Comparison of ENCODE assay signal across 8 mouse cellular contexts in the genomic region with DNA sequence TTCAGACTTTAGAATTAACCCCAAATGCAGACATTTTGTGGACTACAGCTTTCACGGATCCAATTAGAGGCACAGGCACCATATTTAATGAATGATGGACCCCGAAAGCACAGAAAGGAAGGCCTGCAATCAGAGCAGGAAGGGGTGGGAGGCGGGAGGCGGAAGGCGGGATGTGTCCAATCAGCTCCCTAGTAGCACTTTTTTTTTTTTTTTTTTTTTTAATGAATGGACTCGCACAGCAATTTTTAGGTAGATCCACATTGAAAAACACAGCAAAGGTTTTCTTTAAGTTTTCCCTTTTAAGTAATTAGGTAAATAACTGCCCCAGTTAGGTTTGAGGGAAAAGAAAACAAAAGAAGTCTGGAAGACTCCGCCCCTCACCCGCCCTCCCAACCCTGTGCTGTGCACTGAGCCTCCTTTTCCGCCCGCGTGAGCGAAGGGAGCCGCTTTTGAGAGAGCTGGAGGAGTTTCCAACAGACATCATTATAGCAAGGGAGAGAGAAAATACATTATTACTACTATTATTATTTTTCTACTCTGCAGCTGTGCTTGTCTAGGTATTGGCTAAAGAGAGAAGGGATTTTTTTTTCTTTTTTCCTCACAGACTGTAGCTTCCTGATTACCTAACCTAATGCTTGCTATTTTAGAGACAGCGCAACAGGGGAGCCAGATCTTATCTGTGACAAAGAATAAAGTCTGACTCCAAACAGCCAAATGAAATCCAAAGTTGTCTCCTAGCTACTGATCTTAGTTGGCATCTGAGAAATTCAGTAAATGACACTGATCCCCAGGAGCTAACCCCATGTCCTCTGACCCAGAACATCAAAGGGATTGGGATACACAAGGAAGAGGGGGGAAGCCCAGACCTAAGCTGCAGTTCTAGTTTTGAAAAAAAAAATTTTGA.
DNase-seq lines count a peak whose midpoint lies in the region; ATAC-seq and TF ChIP-seq lines count a peak whose summit lies in the region.

No protein-coding gene starts in this region.

- WGBS in heart, embryonic 13.5 days, result 21% methylated on average over 14 of the region's 14 CpGs
- WGBS in neural tube, embryonic 15.5 days, result 28% methylated on average over 14 of the region's 14 CpGs

- H3K36me3 ChIP-seq in heart, embryonic 13.5 days, result no peaks in the 10 kb centered on the region
- no peaks in the 10 kb centered on the region for H3K36me3 ChIP-seq in neural tube, embryonic 15.5 days

- H3K27me3 ChIP-seq in heart, embryonic 13.5 days (replicated peaks), result no peaks in the 10 kb centered on the region
- no peaks in the 10 kb centered on the region for H3K27me3 ChIP-seq in neural tube, embryonic 15.5 days (replicated peaks)

- peak; percentile 20; the same call in 1 of the 2 replicates for TF ChIP-seq POLR2A in brain, embryonic 14.5 days (IDR thresholded peaks at IDR 0.05; ENCODE audit: borderline replicate concordance, extremely low read depth, insufficient read depth, insufficient read length, poor library complexity, severe bottlenecking)

- H3K27ac ChIP-seq in heart, embryonic 13.5 days (replicated peaks), result no peak overlapping the region
- no peak overlapping the region for H3K27ac ChIP-seq in neural tube, embryonic 15.5 days (replicated peaks)

- H3K4me1 ChIP-seq in heart, embryonic 13.5 days, result 0 out of 2 replicates have a peak, but pooled peaks cover 3% of the 10 kb centered on the region
- H3K4me1 ChIP-seq in neural tube, embryonic 15.5 days, result peaks cover 7% of the 10 kb centered on the region; the same call in 1 of the 2 replicates

- peak overlapping the region; percentile 41 for H3K4me3 ChIP-seq in heart, embryonic 13.5 days
- H3K4me3 ChIP-seq in neural tube, embryonic 15.5 days (replicated peaks), result peak overlapping the region; percentile 23

- peak overlapping the region; percentile 65 for H3K4me2 ChIP-seq in heart, embryonic 13.5 days
- H3K4me2 ChIP-seq in neural tube, embryonic 15.5 days, result peak overlapping the region; percentile 49

- H3K9me3 ChIP-seq in heart, embryonic 13.5 days, result no peaks in the 10 kb centered on the region
- H3K9me3 ChIP-seq in neural tube, embryonic 15.5 days (replicated peaks), result no peaks in the 10 kb centered on the region

- peak; percentile 3 for DNase-seq in cerebellum, adult 8-10 months
- no peak for DNase-seq in cerebellum, adult 9-10 months
- peak; percentile 86 for DNase-seq in brain, embryonic 14.5 days (ENCODE audit: low read depth)
- peak; percentile 11 for DNase-seq in liver
- no peak for DNase-seq in gastrocnemius, postnatal 25 days

- H3K9ac ChIP-seq in heart, embryonic 13.5 days, result peak overlapping the region; percentile 40; the same call in 1 of the 2 replicates
- no peak overlapping the region; the same call in 1 of the 2 replicates for H3K9ac ChIP-seq in neural tube, embryonic 15.5 days (replicated peaks)

- ATAC-seq in heart, embryonic 13.5 days (ENCODE audit: extremely low read depth, insufficient number of reproducible peaks, low FRiP score, low TSS enrichment), result no peak
- ATAC-seq in neural tube, embryonic 15.5 days (ENCODE audit: low FRiP score), result peak; percentile 83; the same call in 1 of the 2 replicates
- no peak for ATAC-seq in CD4-positive, CD25-positive, alpha-beta regulatory T cell, adult 4 months

- no peak for TF ChIP-seq CTCF in brain, embryonic 14.5 days (IDR thresholded peaks at IDR 0.05; ENCODE audit: borderline replicate concordance, extremely low read depth, insufficient read depth, insufficient read length)

Comparison
In these comparisons a context has a peak if more than half of its experiments do, and no peak if none do; other contexts are left out.
1. DNase-seq: peak in cerebellum, adult 8-10 months (single experiment), brain, embryonic 14.5 days (single experiment) and liver (single experiment); none in cerebellum, adult 9-10 months (single experiment) and gastrocnemius, postnatal 25 days (single experiment).